Mouse (Mus musculus) spleen, adult 18-20 months (tissue): ENCODE data around the gene Lrp1.

Experiments
- DNase-seq, 2 experiments: peaks; one replicate each; pipeline ENCODE4 v3.0.0; 2022; ENCODE audit warnings: mixed read lengths in 2 of 2

Lrp1 gene

GRCm38 (mm10) chr10:127517941-127518340, 103.0 kb downstream of the Lrp1 start:
- no peak for DNase-seq

- no peak for DNase-seq
Measured at GRCm38 (mm10) chr10:127516576-127517260, 104.2 kb downstream of the Lrp1 start.

- DNase-seq: no peak
Measured at GRCm38 (mm10) chr10:127515983-127516459, 104.9 kb downstream of the Lrp1 start.

GRCm38 (mm10) chr10:127515271-127515982, 105.5 kb downstream of the Lrp1 start:
- no peak for DNase-seq

GRCm38 (mm10) chr10:127514764-127515163, 106.2 kb downstream of the Lrp1 start, which contains the start of gene Ndufa4l2:
Gene Ndufa4l2 (plus strand): TSS chr10:127514967.
- DNase-seq: no peak

GRCm38 (mm10) chr10:127514111-127514698, 106.7 kb downstream of the Lrp1 start:
- no peak for DNase-seq

- no peak for DNase-seq
Measured at GRCm38 (mm10) chr10:127513501-127514091, 107.4 kb downstream of the Lrp1 start.

GRCm38 (mm10) chr10:127512813-127513212, 108.1 kb downstream of the Lrp1 start:
- DNase-seq: peak; percentile 83 to 96

- no peak for DNase-seq
Measured at GRCm38 (mm10) chr10:127512307-127512666, 108.7 kb downstream of the Lrp1 start.

GRCm38 (mm10) chr10:127511634-127512306, 109.2 kb downstream of the Lrp1 start:
- peak; percentile 32 to 61 for DNase-seq

GRCm38 (mm10) chr10:127510895-127511617, 109.9 kb downstream of the Lrp1 start:
- DNase-seq: no peak

- no peak for DNase-seq
Measured at GRCm38 (mm10) chr10:127509837-127510701, 110.9 kb downstream of the Lrp1 start.

- peak; percentile 67 to 86 for DNase-seq
Measured at GRCm38 (mm10) chr10:127509051-127509836, 111.7 kb downstream of the Lrp1 start.

GRCm38 (mm10) chr10:127508239-127508638, 112.7 kb downstream of the Lrp1 start:
- peak; percentile 61 to 76 for DNase-seq

GRCm38 (mm10) chr10:127500894-127501893, 119.8 kb downstream of the Lrp1 start, which contains the start of gene Stac3:
Gene Stac3 (plus strand): TSS chr10:127501686.
- no peak for DNase-seq

GRCm38 (mm10) chr10:127500042-127500441, 120.9 kb downstream of the Lrp1 start:
- DNase-seq: no peak

- no peak for DNase-seq
Measured at GRCm38 (mm10) chr10:127499516-127499915, 121.4 kb downstream of the Lrp1 start.

GRCm38 (mm10) chr10:127496156-127496555, 124.8 kb downstream of the Lrp1 start:
- no peak for DNase-seq

- DNase-seq: no peak
Measured at GRCm38 (mm10) chr10:127492118-127492517, 128.8 kb downstream of the Lrp1 start.
